Mouse (Mus musculus): ENCODE measurements at regions not wholly inside any gene's neighbourhood (a gene's known extent, or its start where the extent isn't known, plus 50 kb on each side); places are given as distances from the start of the nearest gene placed in this dataset.
"Not testable (repeated sequence)": the region's sequence is repeated elsewhere in the genome, so short reads cannot be mapped to it uniquely, and the experiment has no call there.

DNA sequence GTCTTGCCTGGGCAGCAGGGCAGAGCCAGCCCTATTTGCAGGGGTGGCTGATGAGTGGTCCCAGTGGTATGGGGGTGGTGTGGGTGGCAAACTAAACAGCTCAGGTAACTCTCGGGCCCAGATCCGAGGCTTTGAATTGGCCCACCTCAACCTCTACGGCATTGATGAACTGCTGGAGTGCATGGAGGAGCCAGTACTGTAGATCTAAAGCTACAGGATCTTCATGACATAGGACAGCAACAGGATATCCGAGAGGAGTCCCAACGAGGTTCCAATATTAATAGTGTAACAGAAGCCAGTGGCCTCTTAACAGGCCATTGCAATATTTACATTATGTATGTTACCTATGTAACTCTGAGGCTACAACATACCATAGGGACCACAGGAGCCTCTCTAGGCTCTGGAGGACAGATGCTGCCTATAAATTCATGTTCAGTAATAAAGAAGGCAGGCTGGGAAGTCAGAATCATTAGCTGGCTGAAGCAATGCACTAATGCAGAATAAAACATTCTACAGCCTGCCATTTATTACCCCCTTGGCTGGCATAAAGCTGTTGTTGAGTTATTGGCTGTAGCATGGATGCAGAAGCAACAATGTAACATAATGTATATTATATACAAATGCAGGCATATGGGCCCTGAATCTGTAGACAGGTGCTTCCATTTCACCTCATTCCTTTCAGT lies 283.5 kb downstream of the Kif20b start:
- Histone ChIP-seq H3K4me1 (ENCODE audit: control insufficient read depth, insufficient read depth, low read length) (no peaks in the 10 kb centered on the region), H3K27me3 (ENCODE audit: control insufficient read depth, insufficient read depth, low read length) (no peaks in the 10 kb centered on the region), H3K4me2 (replicated peaks; ENCODE audit: low read depth, low read length) (no peak overlapping the region), H3K9me3 (ENCODE audit: control insufficient read depth, low read length) (no peaks in the 10 kb centered on the region), H3K36me3 (ENCODE audit: control insufficient read depth, insufficient read depth, low read length) (no peaks in the 10 kb centered on the region), H3K27ac (ENCODE audit: low read depth, low read length) (no peak overlapping the region), H3K9ac (ENCODE audit: low read depth, low read length) (no peak overlapping the region), H3K4me3 (ENCODE audit: low read length) (no peak overlapping the region)
- WGBS: 92% methylated on average over 5 of the region's 5 CpGs
- no peak for ATAC-seq (ENCODE audit: low FRiP score, low TSS enrichment)

DNA sequence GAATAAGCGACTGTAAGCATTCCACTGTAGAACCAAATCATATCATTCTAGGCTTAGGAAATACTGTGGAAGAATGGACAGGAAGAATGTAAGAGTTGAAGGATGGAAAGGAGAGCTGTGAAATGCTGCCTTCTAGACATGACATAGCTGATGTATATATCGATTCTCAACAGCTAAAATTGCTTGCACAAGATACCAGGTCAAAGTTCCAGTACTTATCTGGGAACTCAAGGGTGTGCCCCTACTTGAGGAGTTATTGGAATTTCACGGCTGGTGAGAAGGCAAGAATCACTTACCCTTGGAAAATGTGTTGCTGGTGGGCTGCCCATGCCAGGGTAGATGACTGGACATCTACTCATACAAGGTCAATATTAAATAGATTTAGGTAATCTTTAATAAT lies 322.0 kb downstream of the Kif20b start:
- H3K9me3 ChIP-seq (ENCODE audit: control insufficient read depth, low read length): no peaks in the 10 kb centered on the region
- H3K4me3 ChIP-seq (ENCODE audit: low read length): no peak overlapping the region
- 88% methylated on average over 3 of the region's 3 CpGs for WGBS
- no peaks in the 10 kb centered on the region for H3K4me1 ChIP-seq (ENCODE audit: control insufficient read depth, insufficient read depth, low read length)
- H3K36me3 ChIP-seq (ENCODE audit: control insufficient read depth, insufficient read depth, low read length): no peaks in the 10 kb centered on the region
- ATAC-seq (ENCODE audit: low FRiP score, low TSS enrichment): no peak
- H3K4me2 ChIP-seq (replicated peaks; ENCODE audit: low read depth, low read length): no peak overlapping the region
- no peak overlapping the region for H3K27ac ChIP-seq (ENCODE audit: low read depth, low read length)
- no peaks in the 10 kb centered on the region for H3K27me3 ChIP-seq (ENCODE audit: control insufficient read depth, insufficient read depth, low read length)
- no peak overlapping the region for H3K9ac ChIP-seq (ENCODE audit: low read depth, low read length)

DNA sequence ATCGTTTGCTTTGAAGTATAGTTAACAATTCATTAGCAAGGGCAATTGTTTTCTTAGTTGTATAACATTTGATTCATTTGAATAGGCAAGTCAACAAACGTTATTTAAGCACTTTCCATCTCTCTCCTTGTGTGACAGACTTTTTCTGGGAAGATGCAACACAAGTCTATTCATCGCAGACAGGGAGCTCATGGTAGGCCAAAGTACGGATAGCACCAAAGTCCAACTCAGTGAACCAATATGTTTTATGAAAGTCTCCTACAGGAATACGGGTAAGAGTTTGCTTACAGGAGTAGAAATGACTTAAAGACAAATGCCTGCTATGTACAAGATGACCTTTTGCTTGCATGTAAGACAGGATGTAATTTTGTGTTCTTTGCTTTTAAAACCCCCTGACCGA lies 325.4 kb downstream of the Kif20b start:
- no peaks in the 10 kb centered on the region for H3K9me3 ChIP-seq (ENCODE audit: control insufficient read depth, low read length)
- no peak overlapping the region for H3K9ac ChIP-seq (ENCODE audit: low read depth, low read length)
- WGBS: 80% methylated on average over 6 of the region's 6 CpGs
- H3K27ac ChIP-seq (ENCODE audit: low read depth, low read length): no peak overlapping the region
- no peaks in the 10 kb centered on the region for H3K36me3 ChIP-seq (ENCODE audit: control insufficient read depth, insufficient read depth, low read length)
- no peaks in the 10 kb centered on the region for H3K27me3 ChIP-seq (ENCODE audit: control insufficient read depth, insufficient read depth, low read length)
- no peaks in the 10 kb centered on the region for H3K4me1 ChIP-seq (ENCODE audit: control insufficient read depth, insufficient read depth, low read length)
- H3K4me2 ChIP-seq (replicated peaks; ENCODE audit: low read depth, low read length): no peak overlapping the region
- ATAC-seq (ENCODE audit: low FRiP score, low TSS enrichment): no peak
- no peak overlapping the region for H3K4me3 ChIP-seq (ENCODE audit: low read length)

GRCm38 (mm10) chr19:35258634-35259033 lies 336.5 kb downstream of the Kif20b start:
- H3K4me1 ChIP-seq (ENCODE audit: control insufficient read depth, insufficient read depth, low read length); H3K27me3 ChIP-seq (ENCODE audit: control insufficient read depth, insufficient read depth, low read length); H3K9me3 ChIP-seq (ENCODE audit: control insufficient read depth, low read length); H3K27ac ChIP-seq (ENCODE audit: low read depth, low read length); ATAC-seq (ENCODE audit: low FRiP score, low TSS enrichment); H3K4me3 ChIP-seq (ENCODE audit: low read length); H3K9ac ChIP-seq (ENCODE audit: low read depth, low read length); H3K4me2 ChIP-seq (replicated peaks; ENCODE audit: low read depth, low read length); H3K36me3 ChIP-seq (ENCODE audit: control insufficient read depth, insufficient read depth, low read length): not testable (repeated sequence)
- WGBS: 92% methylated on average over 3 of the region's 3 CpGs

- Histone ChIP-seq H3K9me3 (ENCODE audit: control insufficient read depth, low read length) (no peaks in the 10 kb centered on the region), H3K36me3 (ENCODE audit: control insufficient read depth, insufficient read depth, low read length) (no peaks in the 10 kb centered on the region), H3K4me2 (replicated peaks; ENCODE audit: low read depth, low read length) (no peak overlapping the region), H3K9ac (ENCODE audit: low read depth, low read length) (no peak overlapping the region), H3K4me1 (ENCODE audit: control insufficient read depth, insufficient read depth, low read length) (no peaks in the 10 kb centered on the region), H3K27me3 (ENCODE audit: control insufficient read depth, insufficient read depth, low read length) (no peaks in the 10 kb centered on the region), H3K27ac (ENCODE audit: low read depth, low read length) (no peak overlapping the region), H3K4me3 (ENCODE audit: low read length) (no peak overlapping the region)
- no peak for ATAC-seq (ENCODE audit: low FRiP score, low TSS enrichment)
Observed at GRCm38 (mm10) chr19:35263101-35263500, 340.9 kb downstream of the Kif20b start.

DNA sequence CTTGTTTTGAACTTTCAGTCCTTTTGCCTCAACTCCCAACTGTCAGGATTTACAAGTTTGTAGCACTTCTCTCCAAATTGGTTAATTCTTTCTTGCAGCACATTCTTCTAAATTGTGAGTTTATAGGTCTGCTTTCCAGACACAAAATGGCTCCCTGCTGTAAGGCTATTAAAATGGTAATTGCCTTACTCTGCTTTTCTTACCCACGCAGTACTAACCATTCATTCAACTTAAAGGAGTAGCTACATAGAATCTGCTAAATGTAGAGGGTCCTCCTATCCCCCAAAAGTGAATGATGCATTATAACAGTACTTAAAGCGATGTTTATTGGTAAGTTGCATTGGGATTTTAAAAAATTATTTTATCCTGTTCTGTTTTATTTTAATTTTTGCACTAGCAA lies 356.2 kb downstream of the Kif20b start:
- H3K36me3 ChIP-seq (ENCODE audit: control insufficient read depth, insufficient read depth, low read length): no peaks in the 10 kb centered on the region
- 54% methylated on average over 2 of the region's 2 CpGs for WGBS
- H3K27me3 ChIP-seq (ENCODE audit: control insufficient read depth, insufficient read depth, low read length): no peaks in the 10 kb centered on the region
- no peak overlapping the region for H3K27ac ChIP-seq (ENCODE audit: low read depth, low read length)
- H3K4me2 ChIP-seq (replicated peaks; ENCODE audit: low read depth, low read length): no peak overlapping the region
- no peaks in the 10 kb centered on the region for H3K9me3 ChIP-seq (ENCODE audit: control insufficient read depth, low read length)
- no peak overlapping the region for H3K4me3 ChIP-seq (ENCODE audit: low read length)
- no peaks in the 10 kb centered on the region for H3K4me1 ChIP-seq (ENCODE audit: control insufficient read depth, insufficient read depth, low read length)
- ATAC-seq (ENCODE audit: low FRiP score, low TSS enrichment): no peak
- no peak overlapping the region for H3K9ac ChIP-seq (ENCODE audit: low read depth, low read length)

DNA sequence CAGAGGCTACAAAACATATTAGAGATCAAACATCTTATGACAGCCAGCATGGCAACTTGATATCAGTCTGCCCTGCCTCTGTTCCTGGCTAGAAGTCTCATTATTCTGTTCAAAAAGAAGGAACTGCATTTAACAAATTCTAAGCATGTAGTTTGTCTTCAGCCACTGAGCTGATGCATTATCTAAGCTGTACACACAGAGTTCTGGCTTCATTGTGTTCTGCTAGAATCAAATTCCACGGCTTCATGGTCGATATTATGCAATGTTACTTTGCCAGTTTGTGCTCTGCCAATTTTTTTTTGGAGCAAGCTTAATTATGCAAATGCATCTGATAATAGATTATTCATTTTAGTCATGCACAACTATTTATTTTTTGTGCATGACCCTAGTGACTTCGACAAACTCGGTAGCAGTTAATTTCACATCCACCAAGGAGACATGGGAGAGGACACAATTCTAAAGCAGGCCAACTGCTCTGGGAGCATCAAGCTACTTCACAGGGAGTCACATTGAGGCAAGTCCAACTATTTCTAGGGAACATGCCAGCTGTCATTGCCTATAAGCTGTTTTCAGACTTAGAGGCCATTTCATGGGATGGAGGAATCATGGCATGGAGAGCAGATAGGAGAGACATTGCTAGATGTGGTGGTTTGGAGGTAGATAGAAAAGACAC lies 360.8 kb downstream of the Kif20b start:
- 90% methylated on average over 4 of the region's 4 CpGs for WGBS
- Histone ChIP-seq H3K4me1 (ENCODE audit: control insufficient read depth, insufficient read depth, low read length) (no peaks in the 10 kb centered on the region), H3K9ac (ENCODE audit: low read depth, low read length) (no peak overlapping the region), H3K36me3 (ENCODE audit: control insufficient read depth, insufficient read depth, low read length) (no peaks in the 10 kb centered on the region), H3K27me3 (ENCODE audit: control insufficient read depth, insufficient read depth, low read length) (no peaks in the 10 kb centered on the region), H3K9me3 (ENCODE audit: control insufficient read depth, low read length) (no peaks in the 10 kb centered on the region), H3K4me3 (ENCODE audit: low read length) (no peak overlapping the region), H3K27ac (ENCODE audit: low read depth, low read length) (no peak overlapping the region), H3K4me2 (replicated peaks; ENCODE audit: low read depth, low read length) (no peak overlapping the region)
- no peak for ATAC-seq (ENCODE audit: low FRiP score, low TSS enrichment)

DNA sequence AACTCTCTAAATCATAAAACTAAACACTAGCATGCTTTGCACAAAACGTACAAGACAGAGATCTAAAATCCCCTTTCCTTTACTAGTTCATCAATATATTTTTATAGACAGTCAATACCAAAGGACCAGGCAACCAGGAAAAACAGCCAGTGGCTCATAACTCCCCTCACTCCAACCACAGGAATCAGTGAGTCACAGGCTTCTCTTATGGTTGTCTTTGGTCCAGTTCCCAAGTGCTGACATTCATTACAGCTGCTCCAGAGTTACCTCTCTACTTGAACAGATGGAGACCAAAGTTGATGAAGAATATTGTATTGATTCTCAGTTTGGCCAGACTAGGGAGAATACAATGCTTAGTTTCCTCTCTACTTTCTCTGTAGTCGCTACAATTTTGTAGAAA lies 376.7 kb downstream of the Kif20b start:
- Histone ChIP-seq H3K27me3 (ENCODE audit: control insufficient read depth, insufficient read depth, low read length) (no peaks in the 10 kb centered on the region), H3K4me1 (ENCODE audit: control insufficient read depth, insufficient read depth, low read length) (no peaks in the 10 kb centered on the region), H3K9ac (ENCODE audit: low read depth, low read length) (no peak overlapping the region), H3K4me3 (ENCODE audit: low read length) (no peak overlapping the region), H3K36me3 (ENCODE audit: control insufficient read depth, insufficient read depth, low read length) (no peaks in the 10 kb centered on the region), H3K4me2 (replicated peaks; ENCODE audit: low read depth, low read length) (no peak overlapping the region), H3K27ac (ENCODE audit: low read depth, low read length) (no peak overlapping the region), H3K9me3 (ENCODE audit: control insufficient read depth, low read length) (no peaks in the 10 kb centered on the region)
- no peak for ATAC-seq (ENCODE audit: low FRiP score, low TSS enrichment)
- WGBS: 80% methylated on average over 2 of the region's 2 CpGs

DNA sequence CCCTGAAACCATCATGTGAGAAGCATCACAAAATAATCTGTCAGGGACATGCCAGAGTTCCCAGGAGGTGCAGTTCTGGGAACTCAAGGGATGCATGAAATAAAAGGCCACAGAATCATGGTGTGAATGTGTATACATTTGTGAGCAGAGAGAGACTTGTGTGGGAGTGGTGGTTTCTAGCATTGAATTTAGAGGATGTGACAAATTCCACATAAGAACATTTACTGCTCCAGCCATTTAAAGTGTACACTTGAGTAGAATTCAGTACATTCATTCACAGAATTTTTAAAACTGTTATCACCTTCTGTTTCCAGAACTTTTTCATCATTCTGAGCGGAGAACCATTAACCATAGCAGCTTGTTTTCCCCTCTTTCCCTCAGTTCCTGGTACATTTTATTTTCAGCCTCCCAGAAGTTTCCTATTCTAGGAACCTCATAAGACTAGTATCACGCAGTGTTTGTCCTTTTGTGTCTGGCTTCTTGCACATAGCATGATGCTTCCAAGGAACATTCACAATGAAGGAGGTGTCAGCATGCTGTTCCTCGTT lies 380.6 kb downstream of the Kif20b start:
- Histone ChIP-seq H3K27ac (ENCODE audit: low read depth, low read length) (no peak overlapping the region), H3K4me1 (ENCODE audit: control insufficient read depth, insufficient read depth, low read length) (no peaks in the 10 kb centered on the region), H3K36me3 (ENCODE audit: control insufficient read depth, insufficient read depth, low read length) (no peaks in the 10 kb centered on the region), H3K4me3 (ENCODE audit: low read length) (no peak overlapping the region), H3K9me3 (ENCODE audit: control insufficient read depth, low read length) (no peaks in the 10 kb centered on the region), H3K9ac (ENCODE audit: low read depth, low read length) (no peak overlapping the region), H3K4me2 (replicated peaks; ENCODE audit: low read depth, low read length) (no peak overlapping the region), H3K27me3 (ENCODE audit: control insufficient read depth, insufficient read depth, low read length) (no peaks in the 10 kb centered on the region)
- WGBS: 90% methylated on average over 3 of the region's 3 CpGs
- ATAC-seq (ENCODE audit: low FRiP score, low TSS enrichment): no peak
